Mouse (Mus musculus) layer of hippocampus, postnatal 10 days (tissue): Measurements from ENCODE around the gene Taf15. TPM values are rescaled to one million over a fixed set of nuclear protein-coding genes. Genes with fewer than 3 reads are reported as not detected.
"Not testable (repeated sequence)": the region's sequence is repeated elsewhere in the genome, so short reads cannot be mapped to it uniquely, and the experiment has no call there.

Source experiments
- DNase-seq, 2 experiments: peaks; one replicate each; pipeline ENCODE4 v3.0.0; 2021; ENCODE audit warnings: low spot score in 2 of 2
- total RNA-seq, 2 experiments: library from RNA; stranded (reverse); gene quantifications; 2 replicates each; pipeline ENCODE4 v1.2.3; 2021

Gene Taf15
- total RNA-seq, 2 experiments from 2014 or later, result 68.2 to 76.1 TPM

DNA sequence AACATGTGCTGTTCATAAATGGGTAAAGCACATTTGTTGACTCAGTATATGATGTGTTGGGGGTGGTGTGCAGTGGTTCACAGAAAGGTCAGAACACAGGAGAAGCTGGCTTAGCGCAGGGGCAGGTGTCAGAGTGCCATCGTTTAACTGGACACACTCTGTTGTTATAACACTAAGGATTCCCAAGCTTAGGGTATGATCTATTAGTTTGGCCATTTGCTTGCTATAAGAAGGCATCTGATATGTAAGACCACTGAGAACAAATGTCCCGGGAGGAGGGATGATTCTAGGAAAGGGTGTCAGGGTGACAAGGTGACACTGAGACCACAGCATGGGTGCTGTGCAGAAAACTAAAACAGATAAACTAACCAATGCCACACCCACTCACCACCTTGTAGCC is 63.9 kb downstream of the Taf15 start:
- DNase-seq, result no peak

- DNase-seq, result no peak
Observed at GRCm38 (mm10) chr11:83538705-83539314, 65.9 kb downstream of the Taf15 start.

DNA sequence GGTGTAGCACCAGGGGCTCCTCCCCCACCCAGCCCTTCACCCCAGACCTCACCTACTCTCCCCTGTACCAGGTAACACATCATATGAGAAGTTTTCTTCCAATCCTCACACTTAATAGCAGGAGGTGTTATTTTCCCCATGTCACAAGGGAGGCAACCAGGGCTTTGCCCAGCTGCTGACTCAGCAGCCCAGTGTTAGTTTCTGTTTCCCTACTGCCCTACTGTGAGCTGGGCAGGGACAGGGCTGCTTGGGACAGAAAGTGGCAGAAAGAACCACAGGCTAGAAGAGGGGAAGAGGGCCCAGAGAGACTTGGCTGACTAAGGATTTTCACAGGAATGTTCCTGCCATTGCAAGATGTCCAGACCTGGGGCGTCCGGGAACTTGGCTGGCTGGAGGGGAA is 68.0 kb downstream of the Taf15 start:
- no peak for DNase-seq

- DNase-seq, result no peak
Observed at GRCm38 (mm10) chr11:83541415-83541814, 68.5 kb downstream of the Taf15 start.

- DNase-seq, result no peak
Observed at GRCm38 (mm10) chr11:83544214-83544613, 71.3 kb downstream of the Taf15 start.

GRCm38 (mm10) chr11:83550186-83550632 is 77.3 kb downstream of the Taf15 start:
- DNase-seq, result no peak

DNA sequence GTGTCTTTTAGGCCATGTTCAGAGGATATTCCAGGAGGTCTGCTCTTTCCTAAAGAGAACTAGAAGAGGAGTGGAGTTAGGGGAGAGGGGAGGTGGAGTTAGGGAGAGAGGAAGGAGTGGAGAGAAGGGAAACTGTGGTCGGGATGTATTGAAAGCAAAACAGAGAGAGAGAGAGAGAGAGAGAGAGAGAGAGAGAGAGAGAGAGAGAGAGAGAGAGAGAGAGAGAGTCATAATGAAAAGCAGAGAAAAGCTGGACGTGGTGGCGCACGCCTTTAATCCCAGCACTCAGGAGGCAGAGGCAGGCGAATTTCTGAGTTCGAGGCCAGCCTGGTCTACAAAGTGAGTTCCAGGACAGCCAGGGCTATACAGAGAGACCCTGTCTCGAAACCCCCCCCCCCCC is 78.2 kb downstream of the Taf15 start:
- not testable (repeated sequence) for DNase-seq

GRCm38 (mm10) chr11:83551668-83552067 is 78.8 kb downstream of the Taf15 start:
- DNase-seq, result no peak

Other genes with a start within 250 kb of the Taf15 start
- under 1 TPM in 1 of 2 experiments, not detected in 1; 0.09 TPM for gene Slfn14, start 186.4 kb upstream of the Taf15 start, total RNA-seq
- 100 to 1,000 TPM; 337 to 348 TPM for gene Ap2b1, start 174.1 kb upstream of the Taf15 start, total RNA-seq
- 10 to 100 TPM in 1 of 2 experiments, 1 to 10 TPM in 1; 9.2 to 11.1 TPM for gene Pex12, start 170.5 kb upstream of the Taf15 start, total RNA-seq
- gene Rasl10b, start 63.9 kb upstream of the Taf15 start, total RNA-seq, result 100 to 1,000 TPM; 173 to 185 TPM
- 1 to 10 TPM in 1 of 2 experiments, under 1 TPM in 1; 0.62 to 1.4 TPM for gene Gas2l2, start 43.6 kb upstream of the Taf15 start, total RNA-seq
- not detected for gene 1700020L24Rik, start 35.4 kb upstream of the Taf15 start, total RNA-seq
- 1 to 10 TPM; 3.9 to 4.3 TPM for gene Mmp28, start 10.0 kb upstream of the Taf15 start, total RNA-seq
- not detected for gene Heatr9, start 49.1 kb downstream of the Taf15 start, total RNA-seq
- not detected for gene Ccl5, start 57.4 kb downstream of the Taf15 start, total RNA-seq
- gene Ccl9, start 105.5 kb downstream of the Taf15 start, total RNA-seq, result 1 to 10 TPM; 1.9 to 3.0 TPM
- gene Ccl6, start 120.0 kb downstream of the Taf15 start, total RNA-seq, result 1 to 10 TPM; 1.1 to 1.7 TPM
- gene Rpl9-ps1, start 172.5 kb downstream of the Taf15 start, total RNA-seq, result not detected
- under 1 TPM in 1 of 2 experiments, not detected in 1; 0.62 TPM for gene Ccl3, start 176.3 kb downstream of the Taf15 start, total RNA-seq
- gene Ccl4, start 189.5 kb downstream of the Taf15 start, total RNA-seq, result not detected
- not detected for gene Wfdc17, start 230.9 kb downstream of the Taf15 start, total RNA-seq
- not detected for gene Wfdc18, start 235.9 kb downstream of the Taf15 start, total RNA-seq